Mouse (Mus musculus): ENCODE data around the gene Bcar3. TPM values are rescaled to one million over a fixed set of nuclear protein-coding genes. Genes with fewer than 3 reads are reported as not detected.
A peak's percentile ranks its signal among the peaks of the same experiment; 100 is the strongest.

The Bcar3 gene
- polyA plus RNA-seq, 1 experiment from 2014 or later = 6.8 TPM

GRCm38 (mm10) chr3:122472412-122472811 is 178.5 kb downstream of the Bcar3 start:
- Histone ChIP-seq H3K9me3 (replicated peaks) (no peaks in the 10 kb centered on the region), H3K27me3 (replicated peaks) (no peaks in the 10 kb centered on the region), H3K9ac (no peak overlapping the region), H3K4me2 (no peak overlapping the region), H3K4me1 (peaks cover 20% of the 10 kb centered on the region), H3K27ac (no peak overlapping the region), H3K36me3 (no peaks in the 10 kb centered on the region), H3K4me3 (no peak overlapping the region)
- no peak for ATAC-seq
- WGBS (ENCODE audit: insufficient replicate concordance) = 78% methylated on average over 11 of the region's 11 CpGs

GRCm38 (mm10) chr3:122473523-122474034 is 179.6 kb downstream of the Bcar3 start:
- H3K27ac ChIP-seq = 0 out of 2 replicates have a peak overlapping the region, but pooled peaks have one; percentile 9
- H3K9me3 ChIP-seq (replicated peaks) = no peaks in the 10 kb centered on the region
- peak overlapping the region; percentile 6; the same call in 1 of the 2 replicates for H3K4me2 ChIP-seq
- 51% methylated on average over 11 of the region's 11 CpGs for WGBS (ENCODE audit: insufficient replicate concordance)
- H3K27me3 ChIP-seq (replicated peaks) = no peaks in the 10 kb centered on the region
- peak; percentile 25; the same call in 1 of the 2 replicates for ATAC-seq
- peaks cover 20% of the 10 kb centered on the region for H3K4me1 ChIP-seq
- no peak overlapping the region for H3K4me3 ChIP-seq
- H3K36me3 ChIP-seq = no peaks in the 10 kb centered on the region
- no peak overlapping the region for H3K9ac ChIP-seq

GRCm38 (mm10) chr3:122474067-122474466 is 180.1 kb downstream of the Bcar3 start:
- Histone ChIP-seq H3K4me2 (peak overlapping the region; percentile 6; the same call in 1 of the 2 replicates), H3K9ac (no peak overlapping the region), H3K27ac (0 out of 2 replicates have a peak overlapping the region, but pooled peaks have one; percentile 9), H3K4me3 (no peak overlapping the region), H3K4me1 (peaks cover 20% of the 10 kb centered on the region), H3K27me3 (replicated peaks) (no peaks in the 10 kb centered on the region), H3K9me3 (replicated peaks) (no peaks in the 10 kb centered on the region), H3K36me3 (no peaks in the 10 kb centered on the region)
- 4% methylated on average over 5 of the region's 5 CpGs for WGBS (ENCODE audit: insufficient replicate concordance)
- peak; percentile 79 for ATAC-seq

- ATAC-seq = no peak
- Histone ChIP-seq H3K27me3 (replicated peaks) (no peaks in the 10 kb centered on the region), H3K27ac (no peak overlapping the region), H3K9me3 (replicated peaks) (no peaks in the 10 kb centered on the region), H3K4me3 (no peak overlapping the region), H3K36me3 (no peaks in the 10 kb centered on the region), H3K9ac (no peak overlapping the region), H3K4me1 (peaks cover 20% of the 10 kb centered on the region), H3K4me2 (no peak overlapping the region)
- WGBS (ENCODE audit: insufficient replicate concordance) = 66% methylated on average over 4 of the region's 4 CpGs
Observed at GRCm38 (mm10) chr3:122474796-122475195, 180.9 kb downstream of the Bcar3 start.

- H3K27ac ChIP-seq = no peak overlapping the region
- no peak for ATAC-seq
- 63% methylated on average over 1 of the region's 1 CpGs for WGBS (ENCODE audit: insufficient replicate concordance)
Observed at GRCm38 (mm10) chr3:122475735-122476134, 181.8 kb downstream of the Bcar3 start.

GRCm38 (mm10) chr3:122476656-122477055 is 182.7 kb downstream of the Bcar3 start:
- H3K27me3 ChIP-seq (replicated peaks) = no peaks in the 10 kb centered on the region
- no peaks in the 10 kb centered on the region for H3K36me3 ChIP-seq
- H3K4me2 ChIP-seq = no peak overlapping the region
- no peak overlapping the region for H3K27ac ChIP-seq
- no peaks in the 10 kb centered on the region for H3K9me3 ChIP-seq (replicated peaks)
- no peak for ATAC-seq
- H3K9ac ChIP-seq = no peak overlapping the region
- no peak overlapping the region for H3K4me3 ChIP-seq
- 57% methylated on average over 3 of the region's 3 CpGs for WGBS (ENCODE audit: insufficient replicate concordance)
- H3K4me1 ChIP-seq = peaks cover 20% of the 10 kb centered on the region

More at GRCm38 (mm10) chr3:122475735-122476134, 181.8 kb downstream of the Bcar3 start:
- no peaks in the 10 kb centered on the region for H3K27me3 ChIP-seq (replicated peaks)
- H3K4me1 ChIP-seq = peaks cover 20% of the 10 kb centered on the region
- H3K4me2 ChIP-seq = no peak overlapping the region
- H3K4me3 ChIP-seq = no peak overlapping the region
- H3K9me3 ChIP-seq (replicated peaks) = no peaks in the 10 kb centered on the region
- no peak overlapping the region for H3K9ac ChIP-seq
- no peaks in the 10 kb centered on the region for H3K36me3 ChIP-seq

- WGBS (ENCODE audit: insufficient replicate concordance) = 69% methylated on average over 8 of the region's 8 CpGs
- no peaks in the 10 kb centered on the region for H3K27me3 ChIP-seq (replicated peaks)
- H3K4me1 ChIP-seq = peaks cover 20% of the 10 kb centered on the region
Observed at GRCm38 (mm10) chr3:122477541-122477940, 183.6 kb downstream of the Bcar3 start.

GRCm38 (mm10) chr3:122478735-122479134 is 184.8 kb downstream of the Bcar3 start:
- WGBS (ENCODE audit: insufficient replicate concordance) = 75% methylated on average over 3 of the region's 3 CpGs
- Histone ChIP-seq H3K9ac (no peak overlapping the region), H3K27me3 (replicated peaks) (no peaks in the 10 kb centered on the region)

More at GRCm38 (mm10) chr3:122477541-122477940, 183.6 kb downstream of the Bcar3 start:
- Histone ChIP-seq H3K36me3 (no peaks in the 10 kb centered on the region), H3K4me2 (no peak overlapping the region), H3K27ac (no peak overlapping the region), H3K9ac (no peak overlapping the region), H3K9me3 (replicated peaks) (no peaks in the 10 kb centered on the region), H3K4me3 (no peak overlapping the region)
- no peak for ATAC-seq

GRCm38 (mm10) chr3:122480065-122480675 is 186.2 kb downstream of the Bcar3 start:
- Histone ChIP-seq H3K27me3 (replicated peaks) (no peaks in the 10 kb centered on the region), H3K4me2 (no peak overlapping the region), H3K4me1 (peaks cover 11% of the 10 kb centered on the region; the same call in 1 of the 2 replicates), H3K9me3 (replicated peaks) (no peaks in the 10 kb centered on the region), H3K9ac (no peak overlapping the region), H3K4me3 (no peak overlapping the region), H3K36me3 (no peaks in the 10 kb centered on the region), H3K27ac (no peak overlapping the region)
- 48% methylated on average over 8 of the region's 8 CpGs for WGBS (ENCODE audit: insufficient replicate concordance)
- ATAC-seq = no peak

More at GRCm38 (mm10) chr3:122478735-122479134, 184.8 kb downstream of the Bcar3 start:
- Histone ChIP-seq H3K9me3 (replicated peaks) (no peaks in the 10 kb centered on the region), H3K4me3 (no peak overlapping the region), H3K4me2 (no peak overlapping the region), H3K4me1 (peaks cover 23% of the 10 kb centered on the region), H3K27ac (no peak overlapping the region), H3K36me3 (no peaks in the 10 kb centered on the region)
- ATAC-seq = no peak

- H3K27ac ChIP-seq = no peak overlapping the region
- WGBS (ENCODE audit: insufficient replicate concordance) = 67% methylated on average over 5 of the region's 5 CpGs
Observed at GRCm38 (mm10) chr3:122480986-122481385, 187.1 kb downstream of the Bcar3 start.

GRCm38 (mm10) chr3:122481891-122482739 is 188.2 kb downstream of the Bcar3 start:
- Histone ChIP-seq H3K4me1 (peaks cover 11% of the 10 kb centered on the region; the same call in 1 of the 2 replicates), H3K4me2 (no peak overlapping the region; the same call in 1 of the 2 replicates), H3K27me3 (replicated peaks) (no peaks in the 10 kb centered on the region), H3K27ac (no peak overlapping the region), H3K9ac (no peak overlapping the region), H3K36me3 (no peaks in the 10 kb centered on the region), H3K4me3 (no peak overlapping the region), H3K9me3 (replicated peaks) (no peaks in the 10 kb centered on the region)
- ATAC-seq = peak; percentile 40
- WGBS (ENCODE audit: insufficient replicate concordance) = 62% methylated on average over 21 of the region's 21 CpGs

More at GRCm38 (mm10) chr3:122480986-122481385, 187.1 kb downstream of the Bcar3 start:
- no peak for ATAC-seq
- no peak overlapping the region for H3K9ac ChIP-seq
- no peaks in the 10 kb centered on the region for H3K9me3 ChIP-seq (replicated peaks)
- H3K4me1 ChIP-seq = peaks cover 11% of the 10 kb centered on the region; the same call in 1 of the 2 replicates
- H3K27me3 ChIP-seq (replicated peaks) = no peaks in the 10 kb centered on the region
- no peak overlapping the region for H3K4me2 ChIP-seq
- no peaks in the 10 kb centered on the region for H3K36me3 ChIP-seq
- no peak overlapping the region for H3K4me3 ChIP-seq
